Mouse (Mus musculus): ENCODE data around the gene Acad11. TPM values are rescaled to one million over a fixed set of nuclear protein-coding genes. Genes with fewer than 3 reads are reported as not detected.

Acad11 gene
- polyA plus RNA-seq, 1 experiment, result 64.4 TPM

DNA sequence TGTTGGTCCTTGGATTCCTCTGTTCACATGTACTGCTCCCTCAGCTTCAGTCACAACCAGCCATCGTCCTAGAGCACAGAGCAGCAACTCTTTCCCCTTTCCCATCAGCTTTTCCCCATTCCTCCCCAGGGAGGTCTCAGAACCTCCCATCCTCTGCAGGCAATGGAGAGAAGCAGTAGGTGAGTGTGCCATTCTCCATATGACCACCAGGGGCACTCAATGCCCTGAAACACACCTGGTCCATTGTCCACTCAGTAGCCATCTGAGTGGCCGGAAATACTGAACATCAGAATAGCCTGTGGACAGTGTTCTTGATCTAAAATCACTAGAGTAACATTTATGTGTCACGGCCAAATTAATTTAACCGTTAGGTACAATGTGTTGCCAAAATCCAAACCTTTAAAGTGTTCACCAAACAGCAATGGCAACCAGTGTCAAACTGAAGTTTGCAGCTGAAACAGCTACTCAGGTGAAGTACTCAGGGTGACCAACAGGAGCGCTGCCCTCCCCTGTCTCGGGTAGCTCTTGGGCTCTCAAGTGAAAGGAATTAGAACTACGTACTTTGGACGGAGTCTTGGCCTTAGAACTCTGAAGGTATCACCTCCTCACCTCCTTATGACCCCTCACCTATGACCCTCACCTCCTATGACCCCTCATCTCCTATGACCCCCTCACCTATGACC lies 81.3 kb downstream of the Acad11 start:
- no peak for DNase-seq (ENCODE audit: low read depth)

GRCm38 (mm10) chr9:104146683-104147082 lies 83.5 kb downstream of the Acad11 start:
- no peak for DNase-seq (ENCODE audit: low read depth)

DNA sequence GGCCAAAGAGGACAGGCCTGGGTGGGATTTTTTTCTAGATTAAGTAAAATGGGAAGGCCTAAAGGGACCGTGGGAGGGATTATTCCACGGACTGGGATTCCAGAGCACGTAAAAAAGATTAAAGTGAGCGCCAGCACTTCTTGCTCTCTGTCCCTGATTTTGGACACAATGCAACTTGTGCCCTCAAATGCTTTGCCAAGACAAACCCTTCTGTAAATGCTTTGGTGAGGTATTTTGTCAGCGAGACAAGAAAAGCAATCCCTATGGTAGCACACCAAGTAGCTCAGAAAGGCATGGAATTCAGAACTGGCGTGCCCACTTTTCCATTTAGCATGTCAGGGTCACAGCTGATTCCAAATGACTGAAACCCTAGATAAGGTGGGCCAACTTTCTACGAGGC lies 85.8 kb downstream of the Acad11 start:
- peak; percentile 83 for DNase-seq (ENCODE audit: low read depth)

DNA sequence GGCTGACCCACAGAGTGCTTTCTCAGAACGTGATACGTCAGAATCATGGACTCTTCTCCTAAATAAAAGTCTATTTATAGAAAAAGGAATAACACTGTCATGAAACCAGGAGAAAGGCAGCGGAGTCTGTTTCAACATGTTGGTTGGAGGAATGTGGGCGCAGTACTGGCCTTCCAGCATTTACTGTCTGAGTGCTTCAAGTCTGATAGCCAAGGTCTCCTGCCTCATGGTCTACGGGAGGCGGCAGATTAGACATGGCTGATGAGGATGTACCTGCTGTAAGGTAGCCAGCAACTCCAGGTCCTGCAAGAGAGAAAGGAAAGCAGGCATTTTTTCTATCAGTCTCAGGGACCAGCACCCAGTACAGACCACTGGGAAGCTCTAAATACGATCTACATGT lies 88.9 kb downstream of the Acad11 start:
- DNase-seq (ENCODE audit: low read depth), result no peak

GRCm38 (mm10) chr9:104155100-104155715 lies 92.0 kb downstream of the Acad11 start:
- peak; percentile 95 for DNase-seq (ENCODE audit: low read depth)

DNA sequence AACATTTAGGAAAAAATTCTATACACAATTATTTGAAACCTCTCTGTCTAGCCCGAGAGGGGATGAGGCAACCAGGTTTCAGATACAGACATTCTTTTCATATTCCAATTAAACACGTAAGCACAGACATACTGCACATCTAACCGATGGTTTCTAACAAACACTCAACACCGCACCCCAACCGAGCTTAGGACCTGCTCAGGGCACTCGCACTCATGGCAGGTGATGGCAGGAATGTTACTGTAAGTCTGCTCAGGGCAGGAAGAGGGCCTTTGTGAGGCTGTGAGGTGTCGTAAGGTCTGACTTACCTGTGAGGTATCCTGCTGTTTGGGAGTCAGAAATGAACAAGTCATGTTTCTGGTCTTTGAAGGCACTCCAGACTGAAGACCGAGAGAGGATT lies 93.3 kb downstream of the Acad11 start:
- no peak for DNase-seq (ENCODE audit: low read depth)

GRCm38 (mm10) chr9:104157291-104157690 lies 94.1 kb downstream of the Acad11 start:
- no peak for DNase-seq (ENCODE audit: low read depth)

DNA sequence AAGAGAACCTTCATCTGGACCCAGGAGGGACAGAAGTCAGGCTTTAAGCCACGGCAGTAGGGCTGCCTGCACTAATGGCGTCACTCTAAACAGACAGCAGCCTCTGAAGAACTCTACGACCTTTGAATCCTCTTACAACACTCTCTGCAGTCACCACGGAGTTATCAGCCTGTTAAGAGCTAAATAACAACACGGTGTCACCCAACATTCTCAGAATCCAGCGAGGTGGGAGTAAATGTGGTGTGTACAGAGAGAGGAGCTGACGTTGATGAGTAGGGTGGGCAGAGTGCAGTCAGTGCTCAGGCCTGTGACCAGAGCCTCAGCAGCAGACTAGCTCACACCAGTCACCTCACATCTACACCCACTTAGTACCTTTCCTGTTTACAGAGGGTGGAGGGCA lies 97.9 kb downstream of the Acad11 start:
- no peak for DNase-seq (ENCODE audit: low read depth)

- no peak for DNase-seq (ENCODE audit: low read depth)
These were observed 101.0 kb downstream of the Acad11 start for GRCm38 (mm10) chr9:104164194-104164593.

DNA sequence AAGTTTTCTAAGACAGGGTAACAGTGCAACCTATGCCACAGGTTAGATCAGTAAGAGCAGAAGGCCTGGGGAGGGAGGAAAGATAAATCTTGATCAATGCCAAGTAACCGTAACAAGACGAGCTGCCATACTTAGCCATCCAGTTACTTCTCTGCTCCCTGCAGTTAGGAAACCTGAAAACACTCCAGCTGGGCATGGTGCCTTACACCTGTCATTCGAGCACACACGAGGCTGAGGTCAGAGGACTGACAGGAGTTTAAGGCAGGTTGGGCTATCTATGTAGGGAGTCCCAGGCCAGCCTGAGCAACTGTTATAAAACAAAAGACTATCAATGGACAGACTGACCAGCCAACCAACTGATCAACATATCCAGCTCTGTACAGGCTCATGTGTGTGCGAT lies 102.7 kb downstream of the Acad11 start:
- no peak for DNase-seq (ENCODE audit: low read depth)

DNA sequence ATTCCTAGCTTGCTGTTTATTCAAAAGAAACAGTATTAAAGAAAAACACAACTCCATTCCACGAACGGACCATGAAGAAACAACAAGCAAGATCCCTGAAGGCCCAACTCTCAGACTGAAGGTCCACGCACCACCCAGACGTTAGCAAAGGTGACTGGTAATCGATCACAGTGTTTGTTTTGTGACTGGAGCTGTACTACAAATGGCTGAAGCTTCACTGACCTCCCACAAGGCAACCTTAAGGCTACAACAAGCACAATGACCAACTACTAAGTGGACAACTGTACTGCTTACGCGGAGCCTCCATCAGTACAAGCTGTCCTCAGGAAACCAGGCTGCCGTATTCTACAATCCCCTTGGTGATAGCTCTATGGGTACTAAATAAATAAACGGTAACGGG lies 106.8 kb downstream of the Acad11 start:
- DNase-seq (ENCODE audit: low read depth), result no peak

DNA sequence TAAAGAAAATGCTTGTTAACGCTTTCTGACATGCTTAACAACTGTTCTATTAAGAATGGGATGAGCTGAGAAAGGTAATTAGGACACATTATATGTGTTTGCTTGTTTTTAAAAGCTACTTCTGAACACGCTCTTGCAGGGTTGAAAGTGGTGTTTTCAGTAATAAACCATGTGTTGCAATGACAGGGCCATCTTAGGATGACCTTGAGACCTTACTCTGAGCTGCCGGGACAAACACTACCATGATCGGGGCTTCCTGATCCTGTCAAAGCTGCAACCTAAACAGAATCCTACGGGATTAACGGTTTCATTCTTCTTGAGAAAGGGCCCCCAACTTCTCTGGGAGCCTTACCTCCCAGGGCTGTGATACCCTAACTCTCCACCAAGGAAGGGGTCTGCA lies 108.5 kb downstream of the Acad11 start:
- DNase-seq (ENCODE audit: low read depth), result no peak

- DNase-seq (ENCODE audit: low read depth), result no peak
These were observed 109.2 kb downstream of the Acad11 start for GRCm38 (mm10) chr9:104172342-104172741.

Other genes starting within 250 kb of the Acad11 start
- 15.3 and 15.6 TPM in 2 replicates for gene Nphp3, start 60.8 kb upstream of the Acad11 start, polyA plus RNA-seq (2012; rRNA removed)
- not detected in 2 replicates for gene Gm28305, start 22.7 kb upstream of the Acad11 start, polyA plus RNA-seq (2012; rRNA removed)
- 28.9 and 31.6 TPM in 2 replicates for gene Uba5, start 243 bp upstream of the Acad11 start, polyA plus RNA-seq (2012; rRNA removed)
- 21.0 and 24.9 TPM in 2 replicates for gene Ackr4, start 63.6 kb downstream of the Acad11 start, polyA plus RNA-seq (2012; rRNA removed)
- 40.8 and 61.1 TPM in 2 replicates for gene Dnajc13, start 199.6 kb downstream of the Acad11 start, polyA plus RNA-seq (2012; rRNA removed)

All from gonadal fat pad, adult 2 months (tissue).